Mouse (Mus musculus) lung, adult 2 months (tissue): Measurements from ENCODE around the gene Zfp57.
"Not testable (repeated sequence)": the region's sequence is repeated elsewhere in the genome, so short reads cannot be mapped to it uniquely, and the experiment has no call there.

Source experiments
- CTCF ChIP-seq: fragments of 200-500 bp; IDR thresholded peaks from 2 replicates; pipeline ENCODE4 v1.5.1; 2011; ENCODE audit warnings: mild to moderate bottlenecking, low read length, control low read depth; ENCODE audit not compliant: insufficient read depth
- POLR2A ChIP-seq: fragments of 200-500 bp; IDR thresholded peaks from 2 replicates; pipeline ENCODE4 v1.6.1; 2011; ENCODE audit warnings: low read depth, mild to moderate bottlenecking, control low read depth, low read length, borderline replicate concordance; ENCODE audit errors: extremely low read depth

GRCm38 (mm10) chr17:37019242-37019641, 18.3 kb downstream of the Zfp57 start:
- TF ChIP-seq CTCF, POLR2A: not testable (repeated sequence)
